Mouse (Mus musculus) adrenal gland, postnatal 14 days (tissue): ENCODE results near the gene Sdccag8. TPM values are rescaled to one million over a fixed set of nuclear protein-coding genes. Genes with fewer than 3 reads are reported as not detected.

Source experiments
- DNase-seq: peaks from one replicate; pipeline ENCODE4 v3.0.0; 2021; ENCODE audit warnings: mixed read lengths
- total RNA-seq: library from RNA; stranded (reverse); gene quantifications from 2 replicates; pipeline ENCODE4 v1.2.3, GENCODE M21; 2021

Sdccag8 gene
- total RNA-seq, 1 experiment from 2014 or later: 6.9 TPM

DNA sequence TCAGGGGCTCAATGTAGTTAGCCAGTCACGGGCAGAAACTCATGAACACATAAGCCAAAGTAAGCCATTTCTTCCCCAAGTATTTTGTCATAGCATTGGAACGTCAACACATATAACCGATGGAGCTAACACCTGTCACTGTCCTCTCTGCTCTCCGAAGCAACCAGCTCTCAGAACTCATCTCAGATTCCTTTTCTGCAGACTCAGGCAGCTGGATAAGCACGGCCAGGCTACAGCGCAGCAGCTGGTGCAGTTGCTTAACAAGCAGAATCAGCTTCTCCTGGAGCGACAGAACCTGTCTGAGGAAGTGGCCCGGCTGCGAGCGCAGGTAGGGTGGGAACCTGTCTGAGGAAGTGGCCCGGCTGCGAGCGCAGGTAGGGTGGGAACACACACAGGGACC lies 197.2 kb downstream of the Sdccag8 start:
- no peak for DNase-seq

GRCm38 (mm10) chr1:177012774-177013173 lies 198.3 kb downstream of the Sdccag8 start:
- no peak for DNase-seq

- DNase-seq: no peak
Measured at GRCm38 (mm10) chr1:177013313-177013712, 198.9 kb downstream of the Sdccag8 start.

GRCm38 (mm10) chr1:177013776-177014175 lies 199.3 kb downstream of the Sdccag8 start:
- peak; percentile 50 for DNase-seq

GRCm38 (mm10) chr1:177014346-177014745 lies 199.9 kb downstream of the Sdccag8 start:
- no peak for DNase-seq

DNA sequence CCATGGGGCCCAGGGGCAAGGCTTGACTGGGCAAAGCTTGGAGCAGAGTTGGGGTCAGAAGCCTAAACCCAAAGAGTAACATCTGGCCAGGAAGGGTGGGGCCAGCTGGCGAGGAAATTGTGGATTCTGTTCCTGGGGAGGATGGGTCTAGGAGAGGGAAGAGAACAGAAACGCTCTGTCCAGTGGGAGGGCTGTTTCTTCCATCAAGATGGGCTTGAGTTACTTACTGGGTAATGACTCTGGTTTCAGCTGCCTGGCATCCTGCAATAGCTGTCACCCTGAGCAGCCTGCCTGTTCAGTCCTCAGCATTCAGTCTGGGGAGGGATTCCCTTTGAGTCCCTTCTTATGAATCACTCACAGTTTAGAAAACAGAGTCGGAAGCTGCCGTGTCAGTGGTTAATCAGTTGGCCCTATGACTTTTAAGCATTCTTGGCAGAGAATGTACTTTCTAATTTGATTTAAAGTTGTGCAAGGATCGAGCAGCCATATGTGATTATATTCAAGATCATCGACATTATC lies 200.5 kb downstream of the Sdccag8 start:
- DNase-seq: no peak

DNA sequence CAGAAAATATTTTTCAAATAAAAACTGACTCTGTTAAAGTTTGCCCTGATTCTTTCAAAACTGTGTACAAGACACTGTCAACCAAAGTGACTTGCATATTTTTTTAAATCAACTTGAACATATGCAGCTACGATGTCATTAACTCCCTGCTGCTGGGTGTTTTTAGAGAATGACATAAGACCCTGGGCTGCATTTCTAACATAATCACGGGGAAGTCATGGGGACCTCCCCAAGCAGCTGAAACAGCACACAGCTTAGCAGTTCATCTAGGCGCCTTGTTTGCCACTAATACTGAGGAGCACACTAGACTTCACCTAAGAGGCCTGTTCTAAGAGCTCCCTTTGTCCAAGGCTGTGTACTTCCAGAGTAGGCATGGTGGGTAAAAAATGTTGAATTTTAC lies 201.5 kb downstream of the Sdccag8 start:
- DNase-seq: no peak

DNA sequence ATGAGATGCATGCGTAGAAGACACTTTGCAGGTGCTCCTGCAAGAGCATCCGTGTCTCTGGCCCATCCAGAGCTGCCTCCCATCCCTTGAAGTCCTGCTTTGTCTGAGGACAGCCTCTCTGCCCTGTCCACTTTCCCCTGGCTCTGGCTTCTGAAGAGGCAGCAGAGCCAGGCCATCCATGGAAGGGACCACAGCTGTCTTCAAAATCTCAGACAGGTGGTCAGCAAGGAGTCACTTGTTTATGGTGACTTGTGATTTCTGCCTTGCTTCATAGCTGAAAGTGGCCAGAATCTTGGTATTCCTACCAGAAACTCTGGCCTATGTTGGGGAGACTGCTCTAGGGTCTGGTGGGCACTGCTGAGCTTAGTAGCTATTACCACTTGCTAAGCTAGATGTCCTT lies 202.3 kb downstream of the Sdccag8 start:
- DNase-seq: no peak

DNA sequence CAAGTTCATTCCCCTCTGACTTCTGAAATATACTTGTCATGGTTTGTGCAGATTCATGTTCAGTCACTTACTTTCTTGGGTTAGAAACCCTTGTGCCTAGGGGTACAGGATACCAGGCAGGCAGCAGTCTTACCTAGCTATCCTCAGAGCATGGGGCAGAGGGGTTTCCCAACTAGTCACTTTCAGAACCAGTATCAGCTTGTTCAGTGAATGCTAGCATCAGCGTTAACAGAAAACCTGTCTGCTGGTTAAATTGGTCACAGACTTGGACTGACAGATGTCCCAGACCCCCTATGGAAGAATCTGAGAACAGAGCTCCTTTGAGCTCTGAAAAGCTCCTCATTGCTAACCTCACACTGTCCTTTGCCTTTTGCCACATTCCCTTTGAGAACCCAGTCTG lies 204.3 kb downstream of the Sdccag8 start:
- no peak for DNase-seq

DNA sequence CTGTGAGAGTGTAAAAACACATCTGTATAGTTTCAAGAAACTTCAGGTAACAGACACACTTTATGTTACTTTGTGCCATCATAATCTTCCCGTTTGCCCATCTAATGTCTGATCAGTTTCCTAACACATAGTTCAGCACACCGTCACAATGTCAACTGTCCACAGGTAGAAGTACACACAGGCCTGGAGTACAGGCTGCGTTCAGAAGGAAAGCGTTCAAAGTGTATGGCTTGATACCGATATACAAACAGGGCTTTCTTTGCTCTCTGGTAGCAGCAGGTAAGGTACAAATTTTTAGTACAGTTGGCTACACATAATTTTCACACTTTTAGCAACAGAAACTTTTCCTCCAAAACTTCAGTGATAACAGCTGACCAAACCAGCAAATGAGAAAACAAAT lies 205.2 kb downstream of the Sdccag8 start:
- no peak for DNase-seq

DNA sequence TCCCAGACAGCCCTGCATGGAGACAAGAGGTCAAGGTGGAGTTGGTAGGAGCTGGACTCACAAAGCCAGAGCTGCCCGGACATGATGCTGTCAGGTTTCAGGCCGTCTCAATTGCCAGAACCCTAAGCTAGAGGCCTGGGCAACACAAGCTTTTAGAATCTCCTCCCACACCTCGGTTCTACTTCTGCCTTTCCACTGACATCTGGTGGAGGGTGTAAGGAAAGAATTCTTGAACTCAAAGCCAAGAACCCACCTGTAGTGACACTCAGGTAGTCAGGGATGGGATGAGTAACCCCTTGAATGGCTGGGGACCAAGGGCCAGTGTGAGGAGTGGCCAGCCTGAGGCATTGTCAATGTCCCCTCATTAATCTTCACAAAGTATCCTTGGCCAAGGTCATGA lies 208.3 kb downstream of the Sdccag8 start:
- DNase-seq: no peak

- DNase-seq: no peak
Measured at GRCm38 (mm10) chr1:177027706-177028105, 213.2 kb downstream of the Sdccag8 start.

- no peak for DNase-seq
Measured at GRCm38 (mm10) chr1:177029032-177029431, 214.6 kb downstream of the Sdccag8 start.

- no peak for DNase-seq
Measured at GRCm38 (mm10) chr1:177030669-177031068, 216.2 kb downstream of the Sdccag8 start.

GRCm38 (mm10) chr1:177031196-177031595 lies 216.7 kb downstream of the Sdccag8 start:
- DNase-seq: no peak

DNA sequence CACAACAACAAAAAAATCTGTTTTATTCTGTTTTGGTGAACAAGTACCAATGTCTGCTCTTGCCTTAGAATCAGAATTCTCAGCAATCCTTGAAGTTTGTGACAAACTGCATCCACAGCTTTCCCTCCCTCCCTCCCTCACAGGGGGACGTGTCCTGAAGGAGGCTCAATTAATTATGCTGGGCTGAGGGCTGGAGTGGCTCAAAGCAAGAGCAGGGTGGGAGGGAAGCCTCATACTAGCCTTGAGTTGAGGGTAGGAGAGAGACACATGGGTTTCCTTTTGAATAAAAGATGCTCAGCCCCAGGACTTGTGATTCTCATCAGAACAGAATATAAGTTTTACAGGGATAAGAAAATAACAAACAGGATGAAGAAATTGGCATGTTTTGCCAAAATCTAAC lies 217.8 kb downstream of the Sdccag8 start:
- DNase-seq: no peak

- DNase-seq: no peak
Measured at GRCm38 (mm10) chr1:177035460-177035859, 221.0 kb downstream of the Sdccag8 start.

DNA sequence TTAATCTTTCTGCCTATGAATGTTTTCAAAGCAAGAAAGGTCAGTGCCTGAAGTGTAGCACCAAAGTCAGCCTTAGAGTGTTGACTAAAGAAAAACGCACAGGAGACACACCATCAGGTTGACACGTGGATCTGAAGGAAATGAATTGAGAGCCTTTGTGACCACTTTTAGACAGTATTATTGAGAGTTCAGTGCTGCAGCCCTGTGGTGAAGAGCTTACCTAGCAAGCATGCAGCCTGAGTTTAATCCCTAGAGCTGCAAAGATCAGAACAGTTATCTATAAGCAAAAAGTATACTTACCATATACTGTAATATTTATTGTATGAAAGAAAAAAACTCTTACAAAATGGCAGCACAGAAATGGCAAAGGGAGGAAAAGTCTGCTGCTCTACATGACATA lies 223.9 kb downstream of the Sdccag8 start:
- no peak for DNase-seq

DNA sequence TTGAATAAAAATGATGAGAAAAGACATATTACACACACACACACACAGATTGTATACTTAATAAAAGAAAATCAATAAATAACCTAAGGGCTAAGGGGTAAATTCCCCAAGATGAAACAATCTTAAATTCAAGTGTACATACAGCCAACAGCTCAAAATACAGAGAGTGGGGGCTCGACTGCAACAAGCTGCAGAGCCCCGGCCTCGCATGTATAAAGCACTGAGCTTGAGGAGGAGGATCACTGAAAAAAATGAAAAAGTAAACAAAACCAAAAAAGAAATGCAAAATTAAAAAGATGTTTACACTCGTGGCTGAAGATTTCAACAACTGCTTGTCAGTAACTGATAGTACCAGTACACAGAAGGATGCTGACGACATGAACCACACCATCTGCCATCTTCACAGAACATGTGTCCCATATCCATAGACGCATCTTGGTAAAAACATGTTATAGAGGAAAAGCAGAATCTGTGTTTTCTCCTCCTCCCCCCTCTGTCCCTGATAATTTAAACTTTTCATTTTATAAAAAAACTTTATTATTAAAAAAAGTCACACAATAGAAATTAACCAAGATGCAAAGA lies 224.7 kb downstream of the Sdccag8 start:
- no peak for DNase-seq

DNA sequence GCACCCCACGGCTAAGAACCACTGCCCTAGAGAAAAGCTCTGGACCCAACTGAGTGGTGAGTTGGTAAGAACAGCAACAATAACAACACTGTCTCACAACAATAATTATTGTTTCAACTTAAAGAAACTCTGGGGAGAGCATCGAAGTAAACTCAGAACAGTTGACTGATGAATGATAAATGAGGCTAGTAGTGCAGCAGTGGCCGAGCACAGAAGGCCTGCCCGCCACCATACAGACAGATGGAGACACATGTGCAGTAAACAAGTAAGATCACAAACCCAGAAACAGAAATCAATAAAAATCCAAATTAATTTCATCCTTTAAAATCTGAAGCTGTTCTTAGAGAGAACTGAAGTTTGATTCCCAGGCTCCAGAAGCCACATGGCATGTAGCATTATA lies 225.6 kb downstream of the Sdccag8 start:
- DNase-seq: no peak

GRCm38 (mm10) chr1:177045885-177046284 lies 231.4 kb downstream of the Sdccag8 start:
- peak; percentile 55 for DNase-seq

- DNase-seq: no peak
Measured at GRCm38 (mm10) chr1:177046963-177047362, 232.5 kb downstream of the Sdccag8 start.

- DNase-seq: no peak
Measured at GRCm38 (mm10) chr1:177048773-177049172, 234.3 kb downstream of the Sdccag8 start.

GRCm38 (mm10) chr1:177051366-177051963 lies 237.0 kb downstream of the Sdccag8 start:
- no peak for DNase-seq
